ENCODE assay signal across 9 mouse cellular contexts in the genomic region with DNA sequence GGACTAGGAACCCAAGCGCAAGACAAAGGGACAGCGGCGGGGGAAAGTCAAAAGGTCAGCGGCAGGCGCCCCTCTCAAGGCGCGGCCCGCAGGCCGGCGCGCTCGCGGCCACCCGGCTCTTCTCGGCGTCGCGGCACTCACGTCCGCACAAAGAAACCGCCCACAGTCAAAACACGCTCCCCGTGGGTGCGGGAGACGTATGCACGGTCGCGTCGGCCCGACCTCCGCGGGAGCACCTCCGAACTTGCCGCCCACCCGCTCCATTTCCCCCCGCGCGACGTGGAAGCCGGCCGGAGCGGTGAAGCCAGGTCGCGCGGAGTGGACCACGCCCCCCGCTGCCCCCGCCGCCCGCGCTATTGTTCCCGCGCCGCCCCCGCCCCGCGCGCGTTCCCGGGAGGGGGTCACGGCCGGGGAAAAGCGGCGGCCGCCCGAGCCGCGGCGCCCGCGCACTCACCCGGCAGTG. TPM values are rescaled to one million over a fixed set of nuclear protein-coding genes. Genes with fewer than 3 reads are reported as not detected.
DNase-seq lines count a peak whose midpoint lies in the region; ATAC-seq and TF ChIP-seq lines count a peak whose summit lies in the region.
"Had no signal": no experiment of that assay in that cellular context is flagged by ENCODE, and none has a peak within 500 bp of the region (broad histone marks: within the 10 kb centered on the region; RNA-seq: fewer than 3 reads in every experiment).

No protein-coding gene starts in this region.

- peak overlapping the region; percentile 90 to 96 for H3K4me3 ChIP-seq in ES-E14 (ENCODE audit: insufficient read depth in 1 of 2, low read depth in 1 of 2, low read length in 2 of 2, poor library complexity in 1 of 2, severe bottlenecking in 1 of 2)
- H3K4me3 ChIP-seq in hindbrain, embryonic 15.5 days = peak overlapping the region; percentile 97
- peak overlapping the region; percentile 88 for H3K4me3 ChIP-seq in midbrain, embryonic 14.5 days (replicated peaks; ENCODE audit: low read depth, low read length)

- H3K4me2 ChIP-seq in hindbrain, embryonic 15.5 days = peak overlapping the region; percentile 68
- H3K4me2 ChIP-seq in midbrain, embryonic 14.5 days (ENCODE audit: low read length) = peak overlapping the region; percentile 79

- no peaks in the 10 kb centered on the region for H3K9me3 ChIP-seq in ES-E14 (ENCODE audit: control insufficient read depth, insufficient read depth, low read depth, low read length)
- no peaks in the 10 kb centered on the region for H3K9me3 ChIP-seq in hindbrain, embryonic 15.5 days
- H3K9me3 ChIP-seq in midbrain, embryonic 14.5 days (ENCODE audit: control insufficient read depth, low read length) = no peaks in the 10 kb centered on the region

- in situ Hi-C loops in ES-E14 (cut with MboI; ENCODE audit: low sequenced_read_pairs in 2 of 2, unreplicated experiment in 2 of 2) = no loop called here

- no peaks in the 10 kb centered on the region for H3K36me3 ChIP-seq in ES-E14 (ENCODE audit: control insufficient read depth, insufficient read depth, low read length, poor library complexity, severe bottlenecking)
- no peaks in the 10 kb centered on the region for H3K36me3 ChIP-seq in hindbrain, embryonic 15.5 days
- no peaks in the 10 kb centered on the region for H3K36me3 ChIP-seq in midbrain, embryonic 14.5 days (ENCODE audit: control insufficient read depth, insufficient read depth, low read length)

- peak overlapping the region; percentile 93 for H3K9ac ChIP-seq in ES-E14 (ENCODE audit: insufficient read depth, low read depth, low read length, poor library complexity, severe bottlenecking)
- peak overlapping the region; percentile 94 for H3K9ac ChIP-seq in hindbrain, embryonic 15.5 days
- H3K9ac ChIP-seq in midbrain, embryonic 14.5 days (replicated peaks; ENCODE audit: low read length) = peak overlapping the region; percentile 93

- peak; percentile 67 for ATAC-seq in hindbrain, embryonic 15.5 days (ENCODE audit: low FRiP score, low read depth)
- no peak; the same call in 1 of the 2 replicates for ATAC-seq in midbrain, embryonic 14.5 days (ENCODE audit: low FRiP score, low TSS enrichment)

- WGBS in hindbrain, embryonic 15.5 days = under 1% methylated on average over 57 of the region's 72 CpGs
- WGBS in midbrain, embryonic 14.5 days = under 1% methylated on average over 63 of the region's 72 CpGs

- 0 out of 2 replicates have a peak, but pooled peaks cover 5% of the 10 kb centered on the region for H3K27me3 ChIP-seq in hindbrain, embryonic 15.5 days
- peaks cover 14% of the 10 kb centered on the region for H3K27me3 ChIP-seq in midbrain, embryonic 14.5 days (ENCODE audit: control insufficient read depth, insufficient read depth, low read length)

- peak; percentile 23 to 35 for DNase-seq in layer of hippocampus, adult 8-10 months (ENCODE audit: low spot score in 2 of 2)
- no peak for DNase-seq in layer of hippocampus, postnatal 10 days (ENCODE audit: low spot score in 2 of 2)
- no peak for DNase-seq in ES-E14 (ENCODE audit: low read depth, low spot score)
- DNase-seq in embryo, embryonic 10 days (ENCODE audit: low spot score) = peak; percentile 63
- peak; percentile 75 for DNase-seq in midbrain, embryonic 14.5 days
- no peak for DNase-seq in cerebellum, adult 11 months
- DNase-seq in cerebellum, adult 8-10 months = no peak

- H3K4me1 ChIP-seq in ES-E14 (ENCODE audit: control insufficient read depth in 2 of 2, insufficient read depth in 2 of 2, low read length in 2 of 2, poor library complexity in 1 of 2) = peaks cover 2% of the 10 kb centered on the region in 2 experiments; a peak in 2 of 4 replicates
- H3K4me1 ChIP-seq in hindbrain, embryonic 15.5 days (replicated peaks) = peaks cover 23% of the 10 kb centered on the region
- peaks cover 18% of the 10 kb centered on the region for H3K4me1 ChIP-seq in midbrain, embryonic 14.5 days (ENCODE audit: control insufficient read depth, insufficient read depth, low read length)

- 0 out of 2 replicates have a peak overlapping the region, but pooled peaks have one; percentile 42 for H3K27ac ChIP-seq in ES-E14 (ENCODE audit: insufficient read depth, low read depth, low read length, poor library complexity, severe bottlenecking)
- peak overlapping the region; percentile 94 for H3K27ac ChIP-seq in hindbrain, embryonic 15.5 days (replicated peaks)
- peak overlapping the region; percentile 92 for H3K27ac ChIP-seq in midbrain, embryonic 14.5 days (replicated peaks; ENCODE audit: low read depth, low read length)

TF ChIP-seq in ES-E14, 5 proteins besides CTCF, POLR2A, EP300 and RAD21:
- TF ChIP-seq MAFK (IDR thresholded peaks at IDR 0.05; ENCODE audit: insufficient read depth, low read depth, low read length) (no peak), ZNF384 (IDR thresholded peaks at IDR 0.05; ENCODE audit: low read depth, low read length) (no peak)
TF ChIP-seq in ES-E14: peak in this region for 0.

RNA-seq across cellular contexts. Expression of a gene that starts 0.4 kb away (rescaled TPM):
- total RNA-seq in layer of hippocampus, adult 8-10 months (2022) = 10 to 100 TPM; 75.6 to 93.1 (median 84.1) TPM
- total RNA-seq in layer of hippocampus, postnatal 10 days (2021) = 100 to 1,000 TPM; 136 to 150 TPM
- total RNA-seq in ES-E14 (2012; rRNA removed) = 19.6 and 20.8 TPM in 2 replicates
- 30.6 and 33.0 TPM in 2 replicates for polyA plus RNA-seq in hindbrain, embryonic 15.5 days (2015; fragmentation: Nextera tagmentation; extraction: Ambion mirVana)
- polyA plus RNA-seq in midbrain, embryonic 14.5 days (2014; fragmentation: Nextera tagmentation; extraction: Ambion mirVana) = 48.7 and 50.5 TPM in 2 replicates

RNA-seq across cellular contexts. Expression of a gene that starts 24.9 kb away (rescaled TPM):
- total RNA-seq in layer of hippocampus, adult 8-10 months (2022) = 1 to 10 TPM in 2 of 4 experiments, under 1 TPM in 2; 0.31 to 1.7 (median 0.73) TPM
- total RNA-seq in layer of hippocampus, postnatal 10 days (2021) = 1 to 10 TPM; 2.5 to 2.8 TPM
- total RNA-seq in ES-E14 (2012; rRNA removed) = not detected in 2 replicates
- polyA plus RNA-seq in hindbrain, embryonic 15.5 days (2015; fragmentation: Nextera tagmentation; extraction: Ambion mirVana) = 0.06 and 0.17 TPM in 2 replicates
- polyA plus RNA-seq in midbrain, embryonic 14.5 days (2014; fragmentation: Nextera tagmentation; extraction: Ambion mirVana) = 0.04 and 0.39 TPM in 2 replicates
- total RNA-seq: gastrocnemius, adult 8-10 months had no signal

Comparison
In these comparisons a context has a peak if more than half of its experiments do, and no peak if none do; other contexts are left out.
1. DNase-seq: peak in layer of hippocampus, adult 8-10 months (2 of 2), embryo, embryonic 10 days (single experiment) and midbrain, embryonic 14.5 days (single experiment); none in layer of hippocampus, postnatal 10 days (0 of 2), ES-E14 (single experiment), cerebellum, adult 11 months (single experiment) and cerebellum, adult 8-10 months (single experiment).
2. H3K27ac ChIP-seq: peak in every context shown above with its lines; median percentile 94 in hindbrain, embryonic 15.5 days; 92 in midbrain, embryonic 14.5 days; 42 in ES-E14.
3. Peak in every context shown above with its lines, with median percentiles within 50 percentile points of each other: H3K4me3 ChIP-seq and H3K9ac ChIP-seq.